Mouse (Mus musculus) heart, postnatal 25 days (tissue): ENCODE data around the gene Sox21. TPM values are rescaled to one million over a fixed set of nuclear protein-coding genes. Genes with fewer than 3 reads are reported as not detected.

Source experiments
- DNase-seq: peaks from one replicate; pipeline ENCODE4 v3.0.0; 2022; ENCODE audit warnings: low spot score
- intact Hi-C: fragments of 180-260 bp; cut with DNase I; formaldehyde crosslinking; loops from one replicate; pipeline ENCODE4 v1.15.1; 2025
- total RNA-seq, 2 experiments: library from RNA; stranded (reverse); gene quantifications; 2 replicates each; pipeline ENCODE4 v1.2.3; 2021

The Sox21 gene
- total RNA-seq, result not detected

DNA sequence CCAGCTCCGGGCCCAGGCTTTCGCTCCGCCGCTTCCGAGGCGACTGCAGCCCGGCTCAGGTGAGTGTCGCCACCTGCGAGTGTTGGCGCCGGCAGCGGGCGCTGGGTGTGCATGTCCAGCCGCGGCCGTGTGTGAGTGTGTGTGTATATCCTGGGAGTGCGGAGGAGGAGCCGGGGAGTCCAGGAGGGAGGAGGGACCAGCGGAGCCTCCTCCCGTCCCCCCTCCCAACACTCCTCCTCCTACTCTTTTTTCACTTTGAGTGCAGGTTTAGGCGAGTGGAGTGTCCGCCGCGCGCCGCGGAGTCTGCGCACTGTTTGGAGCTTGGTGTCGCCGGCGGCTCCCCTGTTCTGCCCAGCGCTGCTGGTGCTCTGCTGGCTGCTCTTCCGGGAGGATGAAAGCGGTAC is at the start of gene Sox21:
TSS of gene Sox21 (minus strand) at position 145 of the 404 bp plus-strand sequence.
- intact Hi-C loops, result no loop called here
- DNase-seq, result no peak

DNA sequence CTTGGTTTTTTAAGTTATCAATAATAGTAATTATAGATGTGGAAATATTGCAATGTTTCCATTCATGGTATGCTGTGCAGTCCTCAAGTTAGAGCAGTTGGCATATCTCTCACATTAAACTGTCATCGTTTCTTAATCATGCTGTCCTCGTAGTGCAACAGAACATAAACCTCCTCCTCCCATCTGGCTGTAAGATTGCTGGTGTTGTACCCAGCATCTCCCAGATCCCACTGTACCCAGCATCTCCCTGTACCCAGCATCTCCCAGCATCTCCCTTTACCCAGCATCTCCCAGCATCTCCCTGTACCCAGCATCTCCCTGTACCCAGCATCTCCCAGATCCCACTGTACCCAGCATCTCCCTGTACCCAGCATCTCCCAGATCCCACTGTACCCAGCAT is 49.3 kb upstream of the Sox21 start:
- intact Hi-C loops, result no loop called here
- no peak for DNase-seq

DNA sequence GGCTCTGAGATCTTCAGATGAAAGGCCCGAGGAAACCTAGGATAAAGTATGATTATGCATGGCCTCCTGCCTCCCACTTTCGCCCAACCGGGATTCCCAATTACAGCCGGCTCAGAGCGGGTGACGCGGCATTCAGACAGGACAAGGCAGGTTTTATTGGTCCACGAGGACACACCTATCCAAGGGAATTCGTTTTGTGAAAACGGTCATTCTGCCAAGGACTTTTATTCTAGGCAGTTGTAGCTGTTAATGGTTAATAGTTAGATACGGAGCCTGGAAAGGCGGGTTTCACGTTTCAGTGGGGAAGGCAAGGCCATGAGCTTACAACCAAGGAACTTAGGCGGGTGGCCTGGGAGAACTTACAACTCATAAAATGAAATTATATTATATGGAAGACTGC is 46.1 kb upstream of the Sox21 start:
- intact Hi-C loops, result no loop called here
- DNase-seq, result no peak

DNA sequence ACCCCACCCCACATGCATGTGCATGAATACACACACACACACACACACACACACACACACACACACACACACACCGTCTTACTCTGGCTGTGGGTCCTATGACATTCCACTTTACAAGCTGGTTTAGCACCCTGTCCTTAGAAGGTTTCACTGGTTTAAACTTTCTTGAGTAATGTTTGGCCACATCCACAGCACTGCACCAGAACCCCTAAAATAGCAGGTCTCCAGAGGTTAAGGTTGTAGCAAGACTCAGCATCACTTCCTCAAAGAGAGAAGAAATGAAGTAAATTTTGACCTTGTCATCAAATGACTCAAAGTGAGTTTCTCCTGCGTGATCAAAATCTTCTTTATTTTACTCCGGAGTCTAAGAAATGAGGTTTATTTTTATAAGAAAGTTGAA is 45.4 kb upstream of the Sox21 start:
- DNase-seq, result no peak
- intact Hi-C loops, result no loop called here

DNA sequence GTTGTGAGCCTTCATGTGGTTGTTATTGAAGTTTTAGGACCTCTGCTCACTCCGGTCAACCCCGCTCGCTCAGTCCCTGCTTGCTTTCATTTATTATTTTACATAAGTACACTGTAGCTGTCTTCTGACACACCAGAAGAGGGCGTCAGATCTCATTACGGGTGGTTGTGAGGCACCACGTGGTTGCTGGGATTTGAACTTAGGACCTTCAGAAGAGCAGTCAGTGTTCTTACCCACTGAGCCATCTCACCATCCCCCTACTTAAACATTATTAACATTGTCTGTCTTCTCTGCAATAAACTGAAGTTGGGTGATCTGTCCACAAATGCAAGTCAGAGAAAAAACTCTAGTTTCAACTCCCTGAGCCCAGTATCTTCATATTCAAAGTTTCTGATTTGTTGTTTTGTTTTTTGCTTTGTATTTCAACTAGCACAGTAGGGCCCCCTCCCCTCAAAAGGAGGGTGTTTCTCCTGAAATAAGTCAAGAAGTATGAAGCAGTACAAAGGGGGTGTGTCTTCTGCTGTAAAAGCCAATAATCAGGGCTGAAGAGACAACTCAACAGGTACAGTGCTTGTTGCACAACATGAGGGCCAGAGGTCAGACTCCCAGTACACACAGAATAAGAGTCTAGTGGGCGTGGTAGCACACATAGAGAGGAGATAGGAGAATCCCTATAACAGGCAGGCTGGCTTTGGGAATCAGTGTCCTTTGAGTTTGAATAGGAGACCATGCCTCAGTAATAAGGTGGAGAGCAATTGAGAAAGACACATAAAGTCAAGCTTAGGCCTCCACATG is 41.1 kb upstream of the Sox21 start:
- intact Hi-C loops, result no loop called here
- DNase-seq, result no peak

DNA sequence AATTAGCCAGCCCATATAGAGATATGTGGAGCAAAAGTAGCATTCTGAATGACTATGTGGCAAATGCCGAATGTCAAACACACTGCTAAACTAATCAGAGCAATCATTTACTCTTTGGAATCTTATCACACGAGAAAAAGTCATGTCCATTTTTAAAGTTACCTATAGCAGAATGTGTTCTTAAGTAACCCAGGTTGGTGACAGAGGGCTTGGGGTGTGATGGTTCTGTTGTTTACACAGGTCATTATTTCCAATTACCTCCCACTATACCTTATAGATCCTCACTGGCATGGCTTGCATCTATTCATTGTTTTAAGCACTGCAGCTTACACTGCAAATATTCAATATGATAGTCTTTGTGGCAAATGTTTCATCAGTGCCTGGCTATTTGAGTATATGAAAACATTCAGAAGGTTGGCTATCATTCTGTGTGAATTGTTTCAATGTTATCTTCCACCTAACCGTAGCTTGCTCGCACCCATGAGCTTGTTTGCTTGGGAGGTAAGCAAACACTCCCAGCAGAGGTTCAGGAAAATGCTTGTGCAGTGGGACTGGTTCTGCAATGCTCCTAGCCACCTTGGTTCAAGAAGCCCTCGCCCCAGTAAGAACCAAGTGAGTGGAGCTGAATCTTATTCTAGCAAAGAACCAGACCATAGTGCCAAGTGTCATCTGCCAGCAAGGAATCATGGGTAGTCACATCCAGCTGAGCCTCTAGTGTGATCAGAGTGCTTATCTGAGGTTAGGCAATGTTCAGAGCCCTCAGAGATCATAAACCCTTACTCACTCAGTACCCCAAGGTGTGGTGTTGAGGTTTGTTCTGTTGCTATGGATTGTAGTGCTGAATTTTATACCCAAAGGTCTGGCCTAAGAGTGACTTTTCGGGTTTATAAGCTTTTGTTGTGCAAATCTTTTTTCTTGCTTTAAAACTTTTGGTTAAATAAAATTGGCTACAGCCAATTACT is 36.0 kb upstream of the Sox21 start:
- no peak for DNase-seq
- intact Hi-C loops, result no loop called here

DNA sequence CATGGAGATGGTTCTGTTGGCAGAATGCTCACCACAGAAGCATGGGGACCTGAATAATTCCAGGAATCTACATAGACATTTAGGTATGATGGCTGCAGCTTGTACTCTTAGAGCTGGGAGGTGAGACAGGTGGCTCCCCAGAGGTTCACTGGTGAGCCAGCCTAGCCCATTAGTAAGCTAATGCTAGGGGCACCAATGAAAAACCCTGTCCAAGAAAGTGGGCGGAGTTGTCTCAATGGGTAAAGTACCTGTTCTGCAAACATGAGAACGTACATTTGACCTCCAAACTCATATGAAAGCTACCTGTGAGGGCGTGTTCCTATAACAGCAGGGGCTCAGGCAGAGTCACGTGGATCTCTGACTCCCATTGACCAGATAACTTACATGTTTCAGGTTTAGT is 32.0 kb upstream of the Sox21 start:
- no peak for DNase-seq
- intact Hi-C loops, result no loop called here

DNA sequence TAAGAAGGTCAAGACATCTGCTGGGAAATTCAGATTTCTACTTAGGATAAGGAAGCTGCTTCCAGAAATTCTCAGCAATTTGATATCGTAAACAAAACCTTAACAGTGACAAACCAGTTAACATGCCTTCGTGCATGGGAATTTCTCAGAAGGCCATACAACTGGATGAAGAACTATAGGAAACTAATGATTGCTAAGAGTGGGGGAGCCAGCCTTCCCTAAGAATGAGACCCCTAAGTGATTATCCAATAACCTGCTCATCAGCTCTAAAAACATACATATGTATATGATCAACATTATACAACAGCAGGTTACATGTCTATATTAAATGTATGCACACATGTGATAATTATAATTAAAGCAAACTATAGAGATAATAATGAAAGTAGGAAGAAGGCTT is 29.8 kb upstream of the Sox21 start, which contains the start of gene Gm9376:
TSS of gene Gm9376 (plus strand) at position 301 of the 400 bp plus-strand sequence.
- DNase-seq, result no peak
- intact Hi-C loops, result no loop called here

DNA sequence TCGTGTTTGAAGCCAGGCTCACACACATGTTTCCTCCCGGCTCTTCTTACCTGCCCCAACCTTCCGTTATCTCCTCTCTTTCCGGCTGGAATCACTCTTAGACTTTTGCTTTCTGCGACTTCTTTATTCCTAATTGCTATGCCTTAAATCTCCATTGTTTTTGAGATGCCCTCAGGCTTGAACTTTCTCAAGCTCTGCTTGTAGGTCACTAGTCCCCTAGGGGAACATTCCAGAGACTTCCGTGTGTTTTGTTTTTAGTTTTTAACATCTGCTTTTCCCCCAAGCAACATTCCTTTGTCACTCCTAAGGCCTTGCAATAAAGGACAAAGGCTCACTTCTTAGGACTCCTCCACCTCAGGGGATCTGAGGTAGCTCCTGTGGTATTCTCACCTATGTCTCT is 16.6 kb upstream of the Sox21 start:
- no peak for DNase-seq
- intact Hi-C loops, result no loop called here

DNA sequence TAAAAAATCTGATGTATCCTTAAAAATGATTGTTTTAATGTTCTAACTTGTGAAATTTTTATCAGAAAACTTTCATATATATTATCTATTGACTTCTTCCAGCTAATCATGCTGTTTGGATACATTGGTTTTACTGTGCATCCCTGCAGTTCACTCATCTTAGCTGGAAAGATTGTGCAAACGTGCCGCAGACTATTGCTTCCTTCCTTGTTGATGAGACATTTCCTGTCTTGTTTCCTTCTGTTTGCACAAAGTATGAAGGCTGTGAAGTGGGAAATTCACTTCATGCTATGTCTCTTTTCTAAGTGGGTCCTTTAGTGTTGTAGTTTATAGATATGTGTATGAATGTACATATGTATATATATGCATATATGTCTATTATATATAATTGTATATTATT is 4.6 kb upstream of the Sox21 start:
- intact Hi-C loops, result no loop called here
- DNase-seq, result no peak

DNA sequence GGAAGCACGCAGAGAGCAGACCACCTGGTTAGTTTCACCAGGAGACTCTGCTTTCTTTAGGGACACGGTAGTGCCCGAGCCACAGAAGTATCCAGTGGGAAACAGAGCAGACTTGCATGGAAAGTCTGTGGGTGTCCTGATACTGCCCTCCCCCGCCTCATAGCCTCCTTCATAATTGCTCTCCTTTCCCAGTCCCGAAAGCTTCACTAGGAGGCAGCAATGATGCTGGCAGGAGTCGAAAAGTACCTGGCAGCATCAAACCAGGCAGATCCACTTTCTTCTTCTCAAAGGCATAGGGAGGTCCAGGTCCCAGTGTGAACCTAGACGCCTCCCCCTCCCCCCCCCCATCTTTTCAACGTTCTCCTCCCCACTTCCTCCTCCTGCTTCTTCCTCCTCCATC is 2.5 kb upstream of the Sox21 start:
- intact Hi-C loops, result no loop called here
- no peak for DNase-seq

DNA sequence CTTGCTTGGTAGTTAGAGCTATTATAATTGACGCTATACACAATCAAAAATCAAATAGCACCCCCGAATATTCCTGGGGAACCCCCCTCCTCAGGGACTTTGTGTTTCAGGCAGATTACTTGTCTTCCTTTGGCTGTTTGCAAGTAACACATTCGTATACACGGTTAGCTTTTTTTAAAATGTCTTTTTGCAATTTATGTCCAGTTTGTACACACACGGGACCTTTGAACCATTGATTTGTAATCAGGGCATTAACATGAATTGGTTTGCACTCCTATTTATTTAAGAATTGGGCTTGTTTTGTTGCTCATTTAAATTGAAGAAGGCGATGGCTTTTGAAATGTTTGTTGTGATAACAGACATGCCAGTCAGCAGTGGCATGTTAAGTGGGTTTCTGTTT is 956 bp upstream of the Sox21 start:
- intact Hi-C loops, result no loop called here
- DNase-seq, result no peak

DNA sequence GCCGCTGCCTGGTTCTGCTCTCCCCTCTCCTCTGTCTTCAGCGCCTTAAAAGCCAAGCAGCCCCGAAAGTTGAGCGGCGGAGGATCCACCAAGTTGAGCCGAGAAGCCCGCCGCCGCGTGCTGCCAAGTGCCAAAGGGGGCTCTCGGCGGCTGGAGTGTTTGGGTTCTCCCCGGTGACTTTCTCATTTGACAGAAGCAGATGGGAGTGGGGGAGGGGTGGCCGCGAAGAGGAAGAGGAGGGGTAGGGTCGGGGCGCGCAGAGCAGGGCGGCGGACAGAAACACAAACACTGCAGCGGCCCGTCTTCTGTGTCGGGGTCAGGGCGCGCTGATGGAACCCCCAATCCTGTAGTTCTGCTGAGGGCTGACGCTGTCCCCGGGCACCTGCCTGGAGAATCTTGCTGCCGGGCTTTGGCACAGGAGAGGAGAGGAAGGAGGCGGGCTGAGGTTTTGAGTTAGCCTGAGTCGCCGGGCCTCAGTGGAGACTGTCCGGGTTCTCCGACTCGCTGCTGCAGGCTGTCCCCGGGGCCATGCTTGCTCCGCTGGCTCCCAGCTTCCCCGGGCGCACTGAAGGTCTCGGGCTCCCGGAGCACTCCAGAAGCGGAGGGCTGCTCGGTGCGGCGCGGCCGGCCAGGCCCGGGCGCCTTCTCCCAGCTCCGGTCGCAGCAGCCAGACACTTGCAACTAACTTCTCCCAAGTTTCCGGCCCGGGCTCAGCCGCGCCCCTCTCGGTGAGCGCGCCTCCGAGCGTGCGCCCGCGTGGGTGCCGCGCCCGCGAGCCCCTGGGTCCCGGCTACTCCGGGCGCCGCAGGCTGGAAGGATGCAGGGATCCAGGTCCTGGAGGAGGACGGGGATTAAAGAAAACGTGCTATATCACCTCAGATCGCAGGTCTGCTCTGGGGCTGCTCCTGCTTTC is 601 bp downstream of the Sox21 start:
- peak; percentile 10 for DNase-seq
- intact Hi-C loops, result no loop called here

DNA sequence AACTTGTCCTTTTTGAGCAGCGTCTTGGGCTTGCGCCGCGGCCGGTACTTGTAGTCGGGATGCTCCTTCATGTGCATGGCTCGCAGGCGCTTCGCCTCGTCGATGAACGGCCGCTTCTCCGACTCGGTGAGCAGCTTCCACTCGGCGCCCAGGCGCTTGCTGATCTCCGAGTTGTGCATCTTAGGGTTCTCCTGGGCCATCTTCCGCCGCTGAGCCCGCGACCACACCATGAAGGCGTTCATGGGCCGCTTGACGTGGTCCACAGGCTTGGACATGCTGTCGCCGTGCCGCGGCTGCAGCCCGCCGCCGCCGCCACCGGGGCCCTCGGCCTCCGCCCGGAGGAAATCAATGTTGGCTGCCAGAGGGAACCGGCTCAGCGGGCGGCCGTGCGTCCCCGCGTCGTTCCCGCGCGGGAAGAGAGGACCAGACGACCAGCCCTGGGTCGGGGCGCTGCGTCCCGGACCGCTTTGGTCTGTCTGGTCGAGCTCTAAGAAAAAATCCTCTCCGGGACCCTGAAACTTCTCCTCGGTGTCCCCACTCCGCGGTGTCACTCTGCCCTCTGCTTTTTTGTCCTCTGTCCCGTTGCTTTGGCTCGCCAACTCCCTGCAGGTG is 1.4 kb downstream of the Sox21 start:
- no peak for DNase-seq
- intact Hi-C loops, result no loop called here

DNA sequence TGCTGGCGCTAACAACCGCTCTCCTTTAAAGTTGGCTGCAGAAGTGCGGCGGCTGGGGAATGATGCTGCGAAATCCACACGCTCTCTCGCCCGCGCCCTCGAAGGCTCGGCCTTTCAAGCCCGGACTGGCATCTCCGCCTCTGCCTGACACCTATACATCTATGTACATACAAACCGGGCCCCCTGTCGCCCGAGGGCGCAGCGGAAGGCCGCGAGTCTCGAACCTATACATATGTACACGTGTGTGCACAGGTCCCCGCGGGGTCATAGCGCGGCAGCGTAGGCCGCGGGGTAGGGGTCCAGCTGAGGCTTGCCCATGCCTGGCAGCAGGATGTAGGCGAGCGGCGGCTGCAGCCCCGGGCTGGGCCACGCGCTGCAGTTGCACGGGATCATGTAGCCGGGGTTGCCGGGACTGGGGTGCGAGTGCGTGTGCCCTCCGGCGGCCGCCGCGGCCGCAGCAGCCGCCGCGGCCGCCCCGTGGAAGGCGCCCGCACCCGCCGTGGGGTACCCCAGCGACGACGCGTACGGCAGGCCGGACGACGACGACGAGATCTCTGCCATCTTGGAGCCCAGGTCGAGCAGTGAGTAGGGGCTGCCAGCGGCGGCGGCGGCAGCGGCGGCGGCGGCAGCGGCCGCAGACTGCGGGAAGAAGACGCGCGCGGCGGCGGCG is 2.2 kb downstream of the Sox21 start:
- intact Hi-C loops, result no loop called here
- no peak for DNase-seq

DNA sequence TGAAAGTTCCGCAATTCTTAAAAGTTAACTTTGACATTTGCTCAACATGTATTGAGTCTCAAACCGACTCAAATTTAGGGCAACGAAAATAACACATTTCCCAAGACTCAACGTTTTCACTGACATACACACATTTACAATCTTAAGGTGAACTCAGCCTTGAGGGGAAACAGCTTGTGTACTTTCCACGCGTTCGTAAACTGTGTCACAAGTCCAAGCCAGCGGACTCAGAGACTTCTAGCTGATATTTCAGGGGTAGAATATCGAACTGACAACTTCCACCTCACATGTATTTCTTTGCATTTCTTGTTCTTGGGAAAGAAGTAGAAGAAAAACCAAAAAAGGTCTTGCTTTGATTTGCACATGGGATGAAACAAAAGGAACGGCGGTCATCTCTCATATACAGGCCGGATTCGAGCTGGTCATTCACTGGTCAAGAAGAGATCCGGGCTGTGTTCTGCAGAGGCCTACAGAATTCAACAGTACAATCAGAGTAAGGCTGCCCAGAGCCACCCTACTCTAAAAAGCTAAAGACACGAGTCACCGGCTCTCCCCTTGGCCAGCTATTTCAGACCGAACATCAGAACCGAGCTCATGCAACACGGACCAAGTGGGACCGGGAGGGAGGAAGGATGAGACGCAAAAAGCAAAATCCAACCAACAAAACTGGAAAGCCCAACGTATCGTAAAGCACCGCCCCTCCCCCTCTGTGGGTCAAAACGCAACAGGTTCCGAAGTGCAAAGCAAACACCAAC is 2.9 kb downstream of the Sox21 start:
- DNase-seq, result no peak
- intact Hi-C loops, result no loop called here

DNA sequence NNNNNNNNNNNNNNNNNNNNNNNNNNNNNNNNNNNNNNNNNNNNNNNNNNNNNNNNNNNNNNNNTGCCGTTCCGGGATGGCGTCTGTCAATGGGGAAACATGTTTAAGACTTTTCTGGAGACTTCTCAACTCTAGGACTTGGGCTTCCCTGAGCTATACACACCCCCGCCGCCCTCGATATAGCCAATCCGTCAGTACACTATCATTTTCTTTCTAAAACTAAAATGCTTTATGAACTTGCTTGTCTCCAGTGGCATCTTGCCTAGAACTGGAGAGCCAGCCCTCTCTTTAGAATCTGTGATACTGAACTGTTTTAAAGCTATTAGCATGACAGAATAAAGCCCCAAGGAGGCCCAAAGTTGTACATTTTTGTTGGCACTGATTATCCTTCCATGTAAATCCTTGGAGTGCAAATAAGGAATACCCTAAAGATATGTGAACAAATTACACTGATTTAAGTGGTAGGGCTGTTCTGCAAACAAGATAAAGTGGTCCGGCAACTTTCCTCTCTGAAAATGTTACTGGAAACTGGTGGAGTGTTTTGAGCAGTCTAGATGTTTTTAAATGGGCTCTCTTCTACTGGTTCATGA is 4.4 kb downstream of the Sox21 start:
- intact Hi-C loops, result no loop called here
- DNase-seq, result no peak
